Mouse (Mus musculus) heart, adult 2 months (tissue): Measurements from ENCODE around the gene Gm20388.

Source experiments
- CTCF ChIP-seq: fragments of 200-600 bp; IDR thresholded peaks from 2 replicates; pipeline ENCODE4 v1.8.1; 2022; ENCODE audit warnings: antibody characterized with exemption, mild to moderate bottlenecking, moderate library complexity
- EP300 ChIP-seq: fragments of 200-500 bp; IDR thresholded peaks from 2 replicates; pipeline ENCODE4 v1.6.1; 2011; ENCODE audit warnings: low read depth, low read length, control low read depth; ENCODE audit not compliant: insufficient read depth
- POLR2A ChIP-seq: fragments of 200-500 bp; IDR thresholded peaks from 2 replicates; pipeline ENCODE4 v1.6.1; 2011; ENCODE audit warnings: mild to moderate bottlenecking, low read depth, low read length, control low read depth; ENCODE audit not compliant: insufficient read depth

DNA sequence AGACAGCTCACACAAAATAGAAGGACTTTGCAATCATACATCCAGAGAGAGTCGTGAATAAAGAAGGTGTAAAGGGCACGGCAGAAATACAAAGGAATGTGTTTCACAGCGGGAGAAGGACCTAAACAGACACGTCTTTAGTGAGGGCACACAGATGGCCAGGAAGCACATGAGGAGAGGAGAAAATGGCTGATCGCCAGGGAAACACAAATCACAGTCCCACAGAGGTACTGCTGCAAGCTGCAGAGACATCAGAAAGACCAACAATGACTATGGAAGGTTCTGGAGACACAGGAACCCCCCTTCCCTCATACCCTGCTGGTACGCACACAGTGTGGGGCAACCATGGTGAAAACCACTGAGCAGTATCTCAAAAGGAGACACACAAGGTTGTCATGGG is 1810.4 kb downstream of the Gm20388 start:
- TF ChIP-seq EP300 = no peak
- TF ChIP-seq CTCF = no peak
- TF ChIP-seq POLR2A = no peak
